Comparison of ENCODE assay signal across 16 mouse cellular contexts in the genomic region with DNA sequence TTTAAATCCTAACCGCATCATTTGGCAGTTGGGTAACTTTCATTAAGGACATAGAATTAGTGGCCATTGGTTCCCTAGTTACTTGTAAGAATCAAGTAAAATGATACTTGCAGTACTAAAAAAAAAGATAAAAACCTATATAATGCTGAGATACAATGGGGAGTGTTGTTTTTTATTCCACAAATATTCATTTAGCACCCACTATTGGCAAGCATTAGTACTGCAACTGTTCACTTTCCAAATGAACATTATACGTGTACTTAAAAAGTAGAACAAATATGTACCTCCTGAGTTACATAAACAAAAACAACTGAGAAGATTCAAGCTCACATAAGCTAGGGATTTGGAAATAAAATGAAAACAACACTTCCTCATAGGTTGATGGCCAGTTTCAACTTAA.
A peak's percentile ranks its signal among the peaks of the same experiment; 100 is the strongest.
DNase-seq lines count a peak whose midpoint lies in the region; ATAC-seq and TF ChIP-seq lines count a peak whose summit lies in the region.
"Had no signal": no experiment of that assay in that cellular context is flagged by ENCODE, and none has a peak within 500 bp of the region (broad histone marks: within the 10 kb centered on the region; RNA-seq: fewer than 3 reads in every experiment).

No protein-coding gene starts in this region.

- ATAC-seq in hindbrain, embryonic 11.5 days (ENCODE audit: low FRiP score): no peak
- ATAC-seq in lung, postnatal 0 days: no peak

- no peak overlapping the region for H3K9ac ChIP-seq in hindbrain, embryonic 11.5 days (ENCODE audit: low read depth, low read length)
- H3K9ac ChIP-seq in lung, postnatal 0 days (replicated peaks; ENCODE audit: low read depth): no peak overlapping the region
- H3K9ac ChIP-seq: lung, embryonic 15.5 days; stomach, embryonic 15.5 days had no signal

- TF ChIP-seq CTCF in lung, postnatal 0 days (IDR thresholded peaks at IDR 0.05): peak; percentile 56

- H3K9me3 ChIP-seq in hindbrain, embryonic 11.5 days (ENCODE audit: control insufficient read depth, low read length): no peaks in the 10 kb centered on the region
- no peaks in the 10 kb centered on the region for H3K9me3 ChIP-seq in hindbrain, embryonic 10.5 days
- no peaks in the 10 kb centered on the region for H3K9me3 ChIP-seq in lung, postnatal 0 days (ENCODE audit: low read length)
- H3K9me3 ChIP-seq: forebrain, embryonic 10.5 days; lung, embryonic 15.5 days; stomach, embryonic 15.5 days had no signal

- no peak overlapping the region for H3K4me2 ChIP-seq in hindbrain, embryonic 11.5 days (replicated peaks; ENCODE audit: low read depth, low read length)
- no peak overlapping the region for H3K4me2 ChIP-seq in lung, postnatal 0 days (replicated peaks; ENCODE audit: low read depth, low read length)
- H3K4me2 ChIP-seq: lung, embryonic 15.5 days; stomach, embryonic 15.5 days had no signal

- no peak overlapping the region for H3K4me3 ChIP-seq in hindbrain, embryonic 11.5 days (ENCODE audit: low read depth, low read length)
- no peak overlapping the region for H3K4me3 ChIP-seq in hindbrain, embryonic 10.5 days
- no peak overlapping the region for H3K4me3 ChIP-seq in lung, postnatal 0 days (ENCODE audit: low read depth, low read length)
- H3K4me3 ChIP-seq: forebrain, embryonic 10.5 days; lung, embryonic 15.5 days; myocyte; stomach, embryonic 15.5 days had no signal

- peak; percentile 32 for DNase-seq in hindbrain, embryonic 11.5 days (ENCODE audit: low spot score)
- no peak for DNase-seq in hindbrain, embryonic 10.5 days (ENCODE audit: low spot score)
- no peak for DNase-seq in lung, postnatal 0 days (ENCODE audit: low spot score)
- no peak for DNase-seq in lung, adult 18-20 months
- DNase-seq in NIH3T3 (ENCODE audit: low read depth): peak; percentile 1
- peak; percentile 12 for DNase-seq in lung, postnatal 36 days
- DNase-seq in ovary, adult 18-20 months (ENCODE audit: low spot score): no peak
- no peak for DNase-seq in frontal cortex, postnatal 10 days (ENCODE audit: low spot score in 2 of 2)
- DNase-seq: adrenal gland, postnatal 10 days; cerebellum, adult 9-11 months; heart, postnatal 4 days; left cerebral cortex, postnatal 4 days had no signal

- H3K27me3 ChIP-seq in hindbrain, embryonic 11.5 days (ENCODE audit: control insufficient read depth, insufficient read depth, low read length): peaks cover 4% of the 10 kb centered on the region
- H3K27me3 ChIP-seq in hindbrain, embryonic 10.5 days (ENCODE audit: insufficient read depth, poor library complexity, severe bottlenecking): peaks cover 31% of the 10 kb centered on the region
- no peaks in the 10 kb centered on the region for H3K27me3 ChIP-seq in lung, postnatal 0 days (replicated peaks; ENCODE audit: insufficient read depth, low read length)
- H3K27me3 ChIP-seq: stomach, embryonic 15.5 days had no signal

- no peaks in the 10 kb centered on the region for H3K4me1 ChIP-seq in hindbrain, embryonic 11.5 days (replicated peaks; ENCODE audit: control insufficient read depth, insufficient read depth, low read length)
- H3K4me1 ChIP-seq in hindbrain, embryonic 10.5 days (replicated peaks): no peaks in the 10 kb centered on the region
- H3K4me1 ChIP-seq in lung, postnatal 0 days (ENCODE audit: insufficient read depth, low read depth, low read length): no peaks in the 10 kb centered on the region
- H3K4me1 ChIP-seq: forebrain, embryonic 10.5 days; lung, embryonic 15.5 days; stomach, embryonic 15.5 days had no signal

- 75% methylated on average over 2 of the region's 2 CpGs for WGBS in hindbrain, embryonic 11.5 days
- 70% methylated on average over 2 of the region's 2 CpGs for WGBS in hindbrain, embryonic 10.5 days
- WGBS in lung, postnatal 0 days: 64% methylated on average over 2 of the region's 2 CpGs

- H3K36me3 ChIP-seq in hindbrain, embryonic 11.5 days (ENCODE audit: control insufficient read depth, insufficient read depth, low read length): no peaks in the 10 kb centered on the region
- H3K36me3 ChIP-seq in hindbrain, embryonic 10.5 days: no peaks in the 10 kb centered on the region
- no peaks in the 10 kb centered on the region for H3K36me3 ChIP-seq in lung, postnatal 0 days (ENCODE audit: insufficient read depth, low read length)
- H3K36me3 ChIP-seq: forebrain, embryonic 10.5 days; lung, embryonic 15.5 days; stomach, embryonic 15.5 days had no signal

- no peak for TF ChIP-seq EP300 in lung, postnatal 0 days (IDR thresholded peaks at IDR 0.05)

- H3K27ac ChIP-seq in hindbrain, embryonic 11.5 days (ENCODE audit: low read depth, low read length): no peak overlapping the region
- H3K27ac ChIP-seq in hindbrain, embryonic 10.5 days: no peak overlapping the region
- H3K27ac ChIP-seq in lung, postnatal 0 days (ENCODE audit: low read length): no peak overlapping the region
- H3K27ac ChIP-seq: forebrain, embryonic 10.5 days; lung, embryonic 15.5 days; stomach, embryonic 15.5 days had no signal

Comparison
In these comparisons a context has a peak if more than half of its experiments do, and no peak if none do; other contexts are left out.
1. DNase-seq: peak in hindbrain, embryonic 11.5 days (single experiment), NIH3T3 (single experiment) and lung, postnatal 36 days (single experiment); none in hindbrain, embryonic 10.5 days (single experiment), lung, postnatal 0 days (single experiment), lung, adult 18-20 months (0 of 2), ovary, adult 18-20 months (single experiment) and frontal cortex, postnatal 10 days (0 of 2).